Mouse (Mus musculus) layer of hippocampus, postnatal 10 days (tissue): ENCODE results near the gene Cabp4. TPM values are rescaled to one million over a fixed set of nuclear protein-coding genes. Genes with fewer than 3 reads are reported as not detected.
"Not testable (repeated sequence)": the region's sequence is repeated elsewhere in the genome, so short reads cannot be mapped to it uniquely, and the experiment has no call there.

Source experiments
- DNase-seq, 2 experiments: peaks; one replicate each; pipeline ENCODE4 v3.0.0; 2021; ENCODE audit warnings: low spot score in 2 of 2
- total RNA-seq, 2 experiments: library from RNA; stranded (reverse); gene quantifications; 2 replicates each; pipeline ENCODE4 v1.2.3; 2021

Gene Cabp4
- total RNA-seq, 2 experiments from 2014 or later: 0.30 TPM; not detected in 1

DNA sequence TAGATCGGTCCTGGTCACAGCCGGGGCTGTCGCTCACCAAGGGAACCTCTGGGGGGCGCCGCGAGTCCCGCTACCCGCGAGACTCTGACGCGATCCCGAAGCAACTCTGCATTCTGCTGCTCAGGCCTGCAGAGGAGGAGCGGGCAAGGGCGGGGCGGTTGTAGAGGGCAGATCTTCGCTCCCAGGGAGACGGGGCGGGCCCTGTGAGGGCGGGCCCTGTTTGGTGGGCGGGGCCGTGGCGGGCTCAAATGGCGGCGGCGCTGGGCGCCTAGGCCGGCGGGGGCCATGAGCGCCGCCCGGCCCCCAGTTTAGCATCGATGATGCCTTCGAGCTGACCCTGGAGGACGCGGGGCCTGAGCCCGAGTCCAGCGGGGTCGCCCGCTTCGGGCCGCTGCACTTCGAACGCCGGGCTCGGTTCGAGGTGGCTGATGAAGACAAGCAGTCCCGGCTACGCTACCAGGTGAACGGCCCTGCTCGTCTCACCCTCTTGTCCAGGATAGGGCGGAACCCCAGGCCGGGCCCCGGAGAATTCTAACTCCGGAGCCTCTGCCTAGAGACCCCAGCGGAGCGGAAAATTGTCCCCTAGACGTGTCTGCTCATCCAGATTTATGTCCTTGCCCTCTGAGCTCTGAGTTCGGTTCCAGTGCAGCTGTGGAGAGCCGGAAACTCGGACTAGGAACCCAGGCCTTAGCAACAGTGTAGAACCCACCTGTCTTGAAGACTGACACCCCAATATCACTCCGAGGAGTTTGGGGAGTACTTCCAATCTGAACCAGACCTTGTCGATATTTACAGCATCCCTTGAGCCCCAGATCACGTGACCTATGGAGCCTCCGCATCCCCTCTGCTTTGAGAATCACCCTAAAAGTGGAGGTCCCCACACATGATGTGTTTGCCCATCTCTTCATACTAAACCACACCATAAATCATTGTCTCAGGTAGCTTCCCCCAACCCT, 17.8 kb downstream of the Cabp4 start, which contains the start of gene Aip:
Gene Aip (minus strand): TSS at position 118 of the 956 bp plus-strand sequence.
- peak; percentile 97 to 98 for DNase-seq

DNA sequence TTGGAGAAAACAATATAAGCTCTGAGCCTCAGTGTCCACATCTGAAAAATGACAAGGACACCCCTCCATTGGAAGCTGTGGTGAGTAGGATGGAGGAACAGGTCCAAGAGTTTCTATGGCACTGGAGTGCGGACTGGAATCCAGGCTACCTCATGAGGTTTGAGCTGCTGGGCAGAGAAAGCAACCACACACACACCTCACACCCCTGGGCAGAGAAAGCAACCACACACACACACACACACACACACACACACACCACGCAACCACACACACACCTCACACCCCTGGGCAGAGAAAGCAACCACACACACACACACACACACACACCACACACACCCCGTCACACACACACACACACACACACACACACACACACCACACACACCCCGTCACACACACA, 18.6 kb downstream of the Cabp4 start:
- peak; percentile 35 to 48 for DNase-seq

DNA sequence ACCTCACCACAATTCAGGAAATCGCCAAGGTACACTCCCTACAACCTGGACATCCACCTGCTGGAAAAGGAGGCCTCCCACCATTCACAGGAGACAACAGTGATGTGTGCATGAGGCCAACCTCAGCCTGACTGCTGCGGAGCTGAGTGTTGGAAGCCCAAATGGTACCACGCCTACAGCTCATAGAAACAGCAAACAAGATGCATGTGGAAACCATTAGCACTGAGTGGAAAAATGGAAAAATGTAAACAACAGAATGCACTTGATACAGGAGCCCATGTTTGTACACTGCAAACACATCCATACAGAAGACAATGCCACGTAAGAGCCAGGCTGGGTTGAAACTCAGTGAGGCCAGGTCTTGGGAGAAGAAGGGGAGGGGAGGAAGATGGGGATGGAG, 19.4 kb downstream of the Cabp4 start:
- DNase-seq: no peak

DNA sequence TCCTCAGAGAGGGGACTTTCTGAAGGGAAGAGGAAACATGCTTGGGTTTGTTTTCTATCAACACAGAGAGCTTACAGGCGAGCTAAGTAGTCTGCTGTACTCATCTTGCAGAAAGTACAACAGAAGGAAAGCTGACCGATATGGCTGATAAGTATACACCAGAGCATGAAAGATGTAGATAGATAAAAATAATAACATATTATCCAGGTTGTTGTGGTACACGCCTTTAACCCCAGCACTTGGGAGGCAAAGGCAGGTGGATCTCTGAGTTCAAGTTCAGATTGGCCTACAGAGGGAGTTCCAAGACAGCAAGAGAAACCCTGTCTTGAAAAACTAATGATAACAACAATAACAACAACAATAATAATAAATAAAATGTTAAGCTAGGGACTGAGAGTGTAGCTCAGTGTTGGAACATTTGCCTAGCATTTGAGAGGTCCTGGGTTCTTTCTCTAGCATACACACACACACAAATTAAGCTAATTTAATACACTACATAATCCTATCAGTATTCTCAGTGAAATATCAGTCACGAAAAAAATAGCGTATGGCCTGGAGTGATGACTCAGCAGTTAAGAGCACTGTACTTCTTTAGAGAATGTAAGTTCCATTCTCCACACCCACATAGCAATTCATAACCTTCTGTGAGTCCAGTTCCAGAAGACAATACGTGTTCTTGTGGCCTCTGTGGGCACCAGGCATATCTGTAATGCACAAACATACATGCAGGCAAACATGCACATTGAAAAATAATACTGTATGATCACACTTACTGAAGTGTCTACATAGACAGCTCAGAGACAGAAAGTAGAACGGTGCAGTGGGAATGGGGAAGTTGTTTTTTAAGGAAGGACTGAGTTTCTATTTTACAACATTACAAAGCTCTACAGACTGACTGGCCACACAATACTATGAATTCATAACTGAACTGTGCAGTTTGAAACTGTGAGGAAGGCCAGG, 21.1 kb downstream of the Cabp4 start:
- DNase-seq: no peak

DNA sequence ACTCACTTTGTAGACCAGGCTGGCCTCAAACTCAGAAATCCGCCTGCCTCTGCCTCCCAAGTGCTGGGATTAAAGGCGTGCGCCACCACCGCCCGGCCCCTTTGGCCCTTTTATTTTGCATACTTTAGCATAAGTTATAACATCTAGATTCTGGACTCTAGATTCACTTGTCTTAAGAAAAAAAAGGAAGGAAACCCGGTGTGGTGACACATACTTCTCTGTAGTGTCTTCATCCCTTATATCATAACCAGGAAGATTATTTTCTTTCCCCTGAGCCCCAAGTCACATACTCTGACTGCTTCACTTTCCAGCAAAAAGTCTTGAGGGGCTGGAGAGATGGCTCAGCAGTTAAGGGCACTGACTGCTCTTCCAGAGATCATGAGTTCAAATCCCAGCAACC, 21.9 kb downstream of the Cabp4 start:
- DNase-seq: not testable (repeated sequence)

DNA sequence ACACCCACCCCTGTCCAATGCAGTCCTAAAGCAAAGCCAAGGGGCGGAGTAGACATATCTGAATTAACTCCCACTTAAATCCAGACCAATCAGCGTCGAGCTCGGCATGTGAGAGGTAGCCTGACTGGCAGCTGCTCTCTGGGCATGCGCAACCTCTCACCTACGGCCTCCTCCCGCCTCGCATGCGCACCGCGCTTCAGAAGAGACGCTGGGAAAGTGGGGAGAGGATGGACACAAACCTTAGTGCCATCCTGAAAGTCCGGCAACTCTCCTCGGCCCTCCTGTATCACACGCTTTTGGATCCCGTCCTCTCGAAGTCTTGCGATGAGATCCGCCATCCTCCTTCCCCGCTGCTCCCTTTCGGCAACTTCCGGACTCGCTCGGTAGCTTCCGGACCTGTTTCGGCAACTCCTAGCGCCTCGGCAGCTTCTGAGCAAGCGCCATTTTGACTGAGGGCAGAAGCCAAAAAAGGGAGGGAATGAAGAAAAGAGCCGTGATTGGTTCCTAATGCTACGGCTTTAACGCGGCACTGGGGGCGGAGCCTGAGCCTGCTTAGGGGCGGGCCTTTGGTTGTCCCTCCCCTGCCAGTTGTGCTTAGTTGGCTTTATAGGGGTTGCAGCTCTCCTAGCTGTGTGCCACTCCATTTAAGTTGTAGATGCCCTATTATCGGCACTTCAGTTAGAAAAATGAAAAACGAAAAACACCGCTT, 22.6 kb downstream of the Cabp4 start:
- DNase-seq: peak; percentile 99

DNA sequence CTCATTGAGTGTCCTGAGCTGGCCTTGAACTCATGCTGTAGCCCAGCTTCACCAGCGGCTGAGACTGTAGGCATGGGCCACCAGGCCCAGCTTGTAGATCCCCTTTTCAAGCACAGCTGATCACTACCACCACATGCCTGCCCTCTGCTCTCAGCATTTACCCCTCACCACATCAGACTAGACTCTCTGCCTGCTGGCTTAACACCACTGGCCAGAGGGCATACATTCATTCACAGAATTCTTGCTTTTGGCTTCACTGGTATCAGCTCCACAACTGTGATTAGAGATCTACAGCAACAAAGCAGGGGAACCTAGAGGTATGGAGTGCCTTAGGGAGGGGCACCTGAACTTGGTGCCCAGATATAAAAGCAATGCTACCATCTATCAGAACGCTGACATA, 23.3 kb downstream of the Cabp4 start:
- no peak for DNase-seq

DNA sequence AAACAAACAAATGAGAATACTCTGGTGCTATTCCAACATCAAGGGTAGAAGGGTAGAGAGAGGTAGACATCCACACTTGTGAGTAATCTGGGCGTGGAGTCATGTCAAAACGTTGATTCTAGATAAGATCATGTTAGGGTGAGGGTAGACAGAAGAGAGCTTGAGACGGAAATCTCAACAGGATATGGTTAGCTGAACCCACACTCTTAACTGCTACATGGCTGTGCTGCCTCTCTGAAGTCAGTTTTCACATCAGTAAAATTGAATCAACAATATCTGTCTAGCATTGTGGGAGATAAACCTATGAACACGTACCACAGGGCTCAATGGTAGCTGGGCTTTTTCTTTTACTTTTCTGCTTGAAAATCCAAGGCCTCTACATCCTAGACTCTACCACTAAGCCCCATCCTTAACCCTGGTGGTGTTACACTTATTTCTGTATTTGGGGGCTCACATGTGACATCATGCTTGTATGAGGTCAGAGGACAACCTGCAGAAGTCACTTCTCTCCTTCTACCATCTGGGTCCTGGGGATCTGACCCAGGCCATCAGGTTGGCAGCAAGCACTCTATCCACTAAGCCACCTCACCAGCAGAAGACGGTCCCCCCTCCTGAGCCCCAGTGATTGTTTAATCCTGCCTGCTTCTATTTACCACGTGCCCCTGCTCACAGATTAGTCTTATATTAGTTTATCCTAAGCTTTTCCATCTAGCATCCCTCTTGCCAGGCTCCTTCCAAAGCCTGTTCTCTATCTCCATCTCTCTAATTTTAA, 23.9 kb downstream of the Cabp4 start:
- no peak for DNase-seq

DNA sequence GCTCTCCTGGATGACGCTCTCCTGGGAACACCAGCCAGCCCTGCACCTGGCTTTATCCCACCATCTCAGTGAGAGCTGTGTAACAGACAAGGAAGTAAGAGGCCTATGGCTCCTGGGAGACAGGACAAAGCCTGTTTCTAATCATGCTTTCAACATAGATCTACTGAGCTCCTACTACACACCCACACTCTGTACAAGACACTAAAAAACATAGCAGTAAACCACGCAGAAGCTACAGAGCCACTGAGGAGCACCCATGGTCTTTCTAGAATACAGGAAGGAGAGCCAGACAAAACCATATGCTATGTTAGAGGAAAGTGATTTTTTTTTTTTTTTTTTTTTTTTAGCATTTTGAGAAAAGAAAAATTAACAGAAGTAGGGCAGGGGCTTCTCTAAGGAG, 25.5 kb downstream of the Cabp4 start:
- no peak for DNase-seq

DNA sequence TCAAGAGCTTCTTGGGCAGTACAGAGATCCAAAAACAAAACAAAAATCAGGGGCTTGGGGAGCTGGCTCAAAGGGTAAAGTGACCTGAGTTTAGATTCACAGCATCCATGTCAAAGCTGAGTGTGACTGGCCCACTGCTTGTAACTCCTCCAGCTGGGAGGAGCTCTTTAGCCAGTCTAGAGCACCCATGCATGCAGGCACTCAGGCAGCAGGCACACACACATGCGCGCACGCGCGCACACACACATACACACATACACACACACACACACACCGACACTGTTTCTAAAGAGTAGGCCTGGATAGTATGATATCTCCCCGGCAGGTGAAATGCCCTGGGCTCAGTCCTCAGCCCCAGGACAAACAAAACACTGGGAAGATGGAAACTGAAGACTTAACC, 26.8 kb downstream of the Cabp4 start:
- no peak for DNase-seq

DNA sequence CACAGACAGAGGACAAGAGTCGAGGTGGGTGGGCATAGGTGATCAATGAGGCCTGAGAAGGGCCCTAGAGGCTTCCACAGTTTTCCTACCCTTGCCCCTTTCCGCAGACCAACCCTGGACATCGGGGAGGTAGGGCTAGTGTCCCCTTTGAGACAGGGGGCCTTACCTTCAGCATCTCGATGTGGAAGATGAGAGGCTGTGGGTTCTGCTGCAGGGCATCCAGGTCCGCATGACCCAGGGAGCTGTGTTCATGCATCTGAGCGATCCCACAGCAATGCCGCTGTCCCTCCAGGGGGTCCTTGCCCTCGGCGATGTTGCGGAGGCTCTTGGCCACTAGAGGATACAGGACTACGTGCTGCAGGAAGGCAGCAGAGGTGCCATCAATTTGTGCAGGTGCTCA, 28.0 kb downstream of the Cabp4 start:
- no peak for DNase-seq

DNA sequence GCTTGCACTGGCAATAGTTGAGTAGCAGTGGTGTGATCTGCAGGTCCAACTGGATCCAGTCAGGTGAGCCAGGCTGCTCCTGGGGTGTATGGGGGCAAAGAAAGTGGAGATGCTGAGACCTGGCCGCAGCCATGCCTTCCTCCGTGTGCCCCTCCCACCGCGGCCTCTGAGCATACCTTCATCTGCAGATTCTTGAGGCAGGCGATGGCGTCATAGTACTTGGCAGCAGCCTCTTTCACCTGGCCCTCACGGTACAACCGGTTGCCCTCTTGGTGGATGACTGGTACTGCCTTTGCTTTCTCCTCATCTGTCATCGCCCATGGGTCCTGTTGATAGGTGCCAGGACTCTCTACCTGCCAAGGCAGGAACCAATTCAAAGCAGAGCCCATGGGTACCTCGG, 28.7 kb downstream of the Cabp4 start:
- DNase-seq: no peak

DNA sequence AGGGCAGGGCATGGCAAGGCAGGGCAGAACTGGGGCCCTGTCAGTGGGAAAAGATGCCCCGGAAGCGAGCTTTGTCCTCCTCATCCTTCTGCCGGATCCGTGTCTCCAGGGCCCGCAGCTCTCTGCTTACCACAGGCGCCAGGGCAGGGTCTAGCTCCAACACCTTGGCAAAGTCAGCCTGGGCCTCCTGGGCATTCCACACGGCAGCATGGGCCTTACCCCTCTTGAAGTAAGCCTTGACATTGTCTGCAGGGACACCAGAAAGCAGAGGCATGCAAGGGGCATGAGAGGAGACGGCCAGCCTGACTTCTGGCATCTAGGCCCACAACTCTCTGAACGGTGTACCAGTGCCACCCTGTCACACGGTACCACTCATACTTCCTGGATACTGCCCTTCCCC, 29.3 kb downstream of the Cabp4 start:
- DNase-seq: no peak

DNA sequence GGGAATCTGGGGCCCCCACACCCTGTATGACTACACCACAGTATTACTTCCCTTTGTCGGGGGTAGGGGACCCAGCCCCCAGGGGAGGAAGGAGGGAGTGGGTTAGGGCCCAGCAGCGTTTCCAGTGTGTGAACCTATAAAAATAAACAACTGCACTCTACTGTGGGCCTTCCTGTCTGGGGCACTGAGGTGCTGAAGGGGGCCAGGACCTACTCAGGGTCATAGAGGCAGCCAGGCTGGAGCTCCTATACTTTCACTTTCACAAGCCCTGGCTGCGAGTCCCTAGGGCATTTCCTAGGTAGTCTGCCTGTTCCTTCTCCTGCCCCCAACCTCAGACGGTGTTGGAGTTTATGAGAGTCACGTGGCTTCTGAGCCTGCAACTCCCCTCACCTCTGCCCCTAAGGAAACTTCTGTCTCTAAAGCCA, 30.0 kb downstream of the Cabp4 start:
- no peak for DNase-seq

DNA sequence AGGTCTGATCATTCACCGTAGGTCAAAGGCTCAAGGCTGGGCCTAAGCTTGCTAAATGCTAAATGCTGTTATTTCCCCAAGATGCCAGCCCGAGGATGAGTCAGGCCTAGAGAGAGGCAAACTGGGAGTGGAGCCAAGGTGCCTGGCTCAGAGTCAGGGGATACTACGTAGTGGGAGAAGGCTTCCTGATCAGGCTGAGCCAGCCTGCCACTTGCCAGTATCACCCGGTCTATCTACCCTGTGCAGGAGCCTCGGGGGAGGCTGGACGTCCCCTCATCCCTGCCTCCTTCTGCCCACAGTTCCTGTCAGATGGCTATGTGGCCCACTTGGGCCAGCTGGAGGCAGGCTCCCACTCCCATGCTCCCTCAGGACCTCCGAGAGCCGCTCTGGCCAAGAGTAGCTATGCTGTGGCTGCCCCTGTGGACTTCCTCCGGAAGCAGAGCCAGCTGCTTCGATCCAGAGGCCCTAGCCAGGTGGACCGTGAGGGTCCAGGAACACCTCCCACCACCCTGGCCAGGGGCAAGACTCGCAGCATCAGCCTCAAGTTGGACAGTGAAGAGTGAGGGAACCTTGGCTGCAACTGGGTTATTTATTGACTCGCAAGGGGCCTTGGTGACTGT, 30.5 kb downstream of the Cabp4 start:
- peak; percentile 69 to 75 for DNase-seq

DNA sequence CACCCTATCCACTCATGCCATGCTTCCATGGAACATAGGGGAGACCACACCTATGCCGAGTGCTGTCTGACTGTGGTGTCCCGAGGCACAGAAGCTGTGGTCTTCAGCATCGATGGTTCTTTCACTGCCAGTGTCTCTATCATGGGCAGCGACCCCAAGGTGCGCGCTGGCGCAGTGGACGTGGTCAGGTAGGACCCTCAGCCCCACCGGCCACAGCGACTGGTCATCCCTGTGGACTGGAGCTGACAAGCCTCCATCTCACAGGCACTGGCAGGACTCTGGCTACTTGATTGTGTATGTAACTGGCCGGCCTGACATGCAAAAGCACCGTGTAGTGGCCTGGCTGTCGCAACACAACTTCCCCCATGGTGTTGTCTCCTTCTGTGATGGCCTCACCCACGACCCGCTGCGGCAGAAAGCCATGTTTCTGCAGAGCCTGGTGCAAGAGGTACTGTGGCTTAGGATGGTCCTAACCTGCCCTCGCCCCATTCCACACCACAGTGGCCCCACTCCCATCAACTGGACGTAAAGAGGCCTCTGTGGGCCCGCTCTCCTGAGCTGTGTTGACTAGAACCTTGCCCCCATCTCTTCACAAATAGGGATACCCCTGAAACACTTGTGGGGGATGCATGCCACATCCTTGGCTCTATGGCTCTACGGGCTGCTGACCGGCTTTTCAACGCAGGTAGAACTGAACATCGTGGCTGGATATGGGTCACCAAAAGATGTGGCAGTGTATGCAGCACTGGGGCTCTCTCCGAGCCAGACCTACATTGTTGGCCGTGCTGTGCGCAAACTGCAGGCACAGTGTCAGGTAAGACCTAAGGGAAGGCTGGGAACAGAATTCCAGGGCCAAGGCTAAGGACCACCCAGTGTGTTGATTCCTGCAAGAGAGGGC, 31.5 kb downstream of the Cabp4 start:
- no peak for DNase-seq

DNA sequence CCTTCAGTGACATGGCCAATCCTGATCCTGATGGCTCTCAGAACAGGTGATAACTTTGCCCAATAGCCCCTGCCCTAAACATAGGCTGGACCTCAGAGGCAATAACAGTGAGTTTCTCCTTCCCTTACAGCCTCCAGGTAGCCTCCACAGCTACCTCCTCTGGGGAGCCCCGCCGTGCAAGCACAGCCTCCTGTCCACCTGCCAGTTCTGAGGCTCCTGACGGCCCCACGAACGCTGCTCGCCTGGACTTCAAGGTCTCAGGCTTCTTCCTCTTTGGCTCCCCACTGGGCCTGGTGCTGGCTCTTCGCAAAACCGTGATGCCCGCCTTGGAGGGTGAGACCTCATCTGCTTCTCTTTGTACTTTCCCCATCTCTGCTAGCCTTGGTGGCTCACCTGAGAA, 35.3 kb downstream of the Cabp4 start:
- DNase-seq: no peak

DNA sequence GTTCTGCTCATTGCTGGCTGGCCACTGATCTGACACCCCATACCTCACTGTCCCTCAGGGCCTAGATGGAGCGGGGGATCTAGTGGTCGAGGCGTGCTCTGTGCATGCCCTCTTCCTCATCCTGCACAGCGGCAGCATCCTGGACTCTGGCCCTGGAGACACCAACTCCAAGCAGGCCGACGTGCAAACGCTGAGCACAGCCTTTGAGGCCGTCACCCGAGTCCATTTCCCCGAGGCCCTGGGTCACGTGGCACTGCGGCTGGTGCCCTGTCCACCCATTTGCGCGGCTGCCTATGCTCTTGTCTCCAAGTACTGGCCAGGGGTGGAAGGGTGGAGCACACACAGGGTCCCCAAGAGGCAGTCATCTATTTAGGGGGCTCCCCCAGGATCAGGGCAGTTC, 37.2 kb downstream of the Cabp4 start:
- DNase-seq: no peak

DNA sequence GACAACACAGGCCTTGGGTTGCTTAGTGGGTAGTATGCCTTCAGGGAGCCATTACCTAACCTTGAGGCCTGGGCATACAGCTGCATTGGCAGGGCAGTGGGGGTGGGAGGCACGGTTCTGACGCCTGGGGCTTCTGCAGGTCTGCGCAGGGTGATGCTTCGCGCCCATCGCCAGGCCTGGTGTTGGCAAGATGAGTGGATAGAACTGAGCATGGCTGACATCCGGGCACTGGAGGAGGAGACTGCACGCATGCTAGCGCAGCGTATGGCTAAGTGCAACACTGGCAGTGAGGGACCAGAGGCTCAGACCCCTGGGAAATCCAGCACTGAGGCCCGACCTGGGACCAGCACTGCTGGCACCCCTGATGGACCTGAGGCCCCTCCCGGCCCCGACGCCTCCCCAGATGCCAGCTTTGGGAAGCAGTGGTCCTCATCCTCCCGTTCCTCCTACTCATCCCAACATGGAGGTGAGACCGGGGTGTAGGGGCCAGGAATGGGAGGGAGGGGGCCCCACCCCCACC, 39.1 kb downstream of the Cabp4 start:
- no peak for DNase-seq
